Mouse (Mus musculus): ENCODE measurements around the gene Csf2ra. TPM values are rescaled to one million over a fixed set of nuclear protein-coding genes. Genes with fewer than 3 reads are reported as not detected.
"Not testable (repeated sequence)": the region's sequence is repeated elsewhere in the genome, so short reads cannot be mapped to it uniquely, and the experiment has no call there.

Gene Csf2ra
- total RNA-seq (2021), result 1 to 10 TPM; 2.0 to 2.6 TPM
- long read RNA-seq, experiment 1, partial matches to known transcripts, result 1 of 2 reads
- long read RNA-seq, experiment 1, other reads (novel, unspliced or antisense), result 1 of 2 reads
- long read RNA-seq, experiment 2, partial matches to known transcripts, result 0 of 3 reads
- long read RNA-seq, experiment 2, other reads (novel, unspliced or antisense), result 1 of 3 reads

DNA sequence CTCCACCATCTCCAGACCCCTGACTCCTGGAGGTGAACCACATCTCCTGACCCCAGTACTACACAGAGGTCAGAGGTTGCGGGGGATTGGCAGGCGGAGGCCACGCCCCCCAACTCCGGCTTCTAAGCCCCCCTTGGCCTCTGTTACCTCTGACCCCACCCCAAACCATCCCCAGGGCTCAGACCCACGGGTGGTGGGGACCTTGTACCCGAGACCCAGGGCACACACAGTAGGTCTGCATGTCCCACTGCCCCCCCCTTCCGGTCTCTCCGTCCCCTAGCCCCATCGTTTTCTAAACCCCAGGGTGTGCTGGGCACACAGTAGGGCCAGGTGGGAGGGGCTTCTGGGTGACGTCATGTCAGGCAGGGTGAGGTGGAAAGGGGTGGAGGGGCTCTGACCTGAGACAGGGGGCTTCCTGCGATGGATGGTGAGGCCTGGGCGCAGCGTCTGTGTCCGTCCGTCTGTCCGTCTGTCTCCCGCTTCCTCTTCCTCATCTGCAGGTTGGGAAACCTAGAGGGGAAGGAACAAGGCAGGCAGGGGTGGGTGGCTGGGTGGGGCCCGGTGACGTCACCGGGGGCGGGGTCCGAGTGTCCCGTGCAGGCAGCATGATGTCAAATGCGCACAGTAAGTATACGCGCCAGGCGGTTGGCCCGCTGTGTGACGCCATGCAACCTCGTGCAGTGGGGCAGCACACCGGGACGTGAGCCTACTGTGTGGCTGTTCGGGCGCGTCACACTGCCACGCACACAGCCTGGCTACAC lies at the start of gene Csf2ra:
Gene Csf2ra, minus strand, starts transcription at position 489 of the 761 bp plus-strand sequence.
- intact Hi-C loops (cut with DNase I; ENCODE audit: low total_unique reads), result no loop called here
- peak; percentile 7 for DNase-seq

DNA sequence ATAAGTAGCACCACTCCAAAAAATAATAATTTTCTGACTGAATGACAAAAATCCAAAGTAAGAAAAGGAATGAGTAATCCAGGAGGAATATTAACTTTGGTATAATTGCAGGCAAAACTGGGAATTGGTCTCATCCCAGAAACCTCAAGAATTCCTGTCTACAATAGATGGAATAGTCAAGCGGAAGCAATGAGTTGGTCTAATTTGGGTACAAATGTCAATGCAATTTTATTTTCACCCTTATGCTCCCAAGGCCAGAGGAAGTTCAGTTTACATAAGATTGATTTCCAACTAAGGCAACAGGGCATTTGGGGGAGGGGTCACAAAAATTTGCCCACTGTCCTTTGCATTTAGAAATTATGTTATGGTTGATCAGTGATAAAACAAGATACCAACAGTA lies 47.2 kb upstream of the Csf2ra start:
- no peak for DNase-seq
- intact Hi-C loops (cut with DNase I; ENCODE audit: low total_unique reads), result no loop called here

GRCm38 (mm10) chr19:61269141-61269540 lies 40.9 kb upstream of the Csf2ra start:
- DNase-seq; intact Hi-C loops (cut with DNase I; ENCODE audit: low total_unique reads): not testable (repeated sequence)

DNA sequence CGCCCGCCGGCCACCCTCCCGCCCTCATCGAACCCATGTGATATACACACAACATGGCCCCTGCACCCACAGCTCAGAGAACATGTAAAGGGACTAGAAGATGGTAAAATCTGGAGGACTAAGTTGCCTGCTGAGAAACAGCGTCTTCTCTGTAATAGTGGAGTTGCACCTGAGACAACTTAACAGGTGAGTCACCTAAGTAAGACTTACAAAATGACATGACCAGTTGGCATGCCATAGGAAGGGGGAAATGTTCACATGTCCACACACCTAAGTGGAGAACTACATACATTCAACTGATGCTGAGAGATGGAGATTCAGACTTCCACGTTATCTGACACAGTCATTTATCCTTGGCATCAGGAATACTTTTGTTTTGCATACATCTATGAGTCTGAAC lies 38.9 kb upstream of the Csf2ra start:
- DNase-seq, result no peak
- intact Hi-C loops (cut with DNase I; ENCODE audit: low total_unique reads), result no loop called here

- DNase-seq, result no peak
- intact Hi-C loops (cut with DNase I; ENCODE audit: low total_unique reads), result no loop called here
Observed at GRCm38 (mm10) chr19:61266651-61267050, 38.4 kb upstream of the Csf2ra start.

DNA sequence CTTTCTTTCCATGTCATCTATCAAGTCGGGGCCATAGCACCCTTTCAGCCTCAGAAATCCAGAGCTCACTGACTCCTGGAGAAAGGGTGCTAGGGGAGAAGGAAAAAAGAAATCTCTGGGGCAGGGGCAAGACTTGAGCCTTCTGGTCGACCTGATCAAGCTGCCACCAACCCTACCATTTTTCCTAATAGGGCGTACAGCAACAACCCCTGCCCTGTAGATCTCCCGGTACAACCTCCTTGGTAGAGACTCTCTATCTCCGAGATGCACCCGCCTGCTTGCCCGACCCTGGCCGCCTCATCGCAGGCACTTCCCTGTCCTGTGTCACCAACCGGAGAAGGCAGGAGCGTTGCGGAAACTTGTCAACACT lies 38.0 kb upstream of the Csf2ra start:
- no peak for DNase-seq
- intact Hi-C loops (cut with DNase I; ENCODE audit: low total_unique reads), result no loop called here

DNA sequence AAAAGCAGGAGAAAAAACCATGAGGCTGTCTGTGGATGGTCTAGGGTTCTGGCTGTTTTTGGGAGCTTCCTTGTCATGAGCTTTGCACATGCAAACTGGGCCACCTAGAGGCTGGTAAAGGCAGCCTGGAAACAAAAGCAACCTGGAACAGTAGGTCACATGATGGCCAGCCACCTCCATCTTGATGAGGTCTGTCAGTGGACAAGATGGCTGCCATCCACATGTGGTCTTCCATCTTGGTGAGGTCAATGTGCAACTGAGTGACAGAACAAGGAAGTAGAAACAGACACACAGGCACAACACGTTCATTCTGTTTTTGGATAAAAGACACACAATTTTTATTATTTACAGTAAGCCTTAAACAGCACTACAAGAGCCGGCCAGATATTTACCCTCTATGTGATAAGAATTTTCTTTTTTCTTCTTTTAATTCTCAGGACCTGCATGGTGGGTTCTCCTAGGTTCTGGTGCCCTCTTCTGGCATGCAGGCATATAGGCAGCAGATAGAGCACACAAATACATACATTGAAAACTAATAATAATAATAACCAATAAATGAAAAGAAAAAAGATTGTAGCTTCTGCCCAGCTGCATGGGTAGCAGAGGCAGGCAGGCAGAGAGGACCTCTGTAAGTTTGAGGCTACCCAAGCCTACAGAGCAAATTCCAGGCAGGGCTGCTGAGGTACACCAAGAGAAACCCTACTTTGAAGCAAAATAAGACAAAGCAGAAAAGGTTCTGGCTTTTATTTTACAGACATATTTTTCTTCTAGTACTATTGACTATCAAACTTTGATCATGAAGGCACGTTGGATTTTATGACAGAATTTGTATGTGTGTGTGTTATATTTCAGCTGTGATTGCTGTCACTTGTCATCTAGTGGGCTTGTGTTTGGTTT lies 37.4 kb upstream of the Csf2ra start:
- peak; percentile 41 for DNase-seq
- intact Hi-C loops (cut with DNase I; ENCODE audit: low total_unique reads), result no loop called here

DNA sequence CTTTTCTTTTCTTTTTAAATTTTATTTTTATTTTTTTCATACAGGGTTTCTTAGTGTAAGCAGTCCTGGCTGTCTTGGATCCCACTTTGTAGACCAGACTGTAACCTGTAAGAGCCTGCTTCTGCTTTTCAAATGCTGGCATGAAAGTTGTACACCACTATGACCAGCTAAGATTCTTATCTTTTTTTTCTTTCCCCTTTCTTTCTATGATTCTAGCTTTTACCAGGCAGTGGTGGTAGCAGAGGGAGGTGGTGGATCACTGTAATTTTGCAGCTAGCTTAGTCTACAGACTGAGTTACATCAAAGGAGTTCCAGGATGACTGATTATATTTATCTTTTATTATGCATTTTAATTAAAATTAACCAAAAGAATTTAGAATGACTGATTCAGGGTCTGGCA lies 36.7 kb upstream of the Csf2ra start:
- DNase-seq, result no peak
- intact Hi-C loops (cut with DNase I; ENCODE audit: low total_unique reads), result no loop called here

GRCm38 (mm10) chr19:61264227-61264626 lies 36.0 kb upstream of the Csf2ra start:
- DNase-seq, result no peak
- intact Hi-C loops (cut with DNase I; ENCODE audit: low total_unique reads), result no loop called here

DNA sequence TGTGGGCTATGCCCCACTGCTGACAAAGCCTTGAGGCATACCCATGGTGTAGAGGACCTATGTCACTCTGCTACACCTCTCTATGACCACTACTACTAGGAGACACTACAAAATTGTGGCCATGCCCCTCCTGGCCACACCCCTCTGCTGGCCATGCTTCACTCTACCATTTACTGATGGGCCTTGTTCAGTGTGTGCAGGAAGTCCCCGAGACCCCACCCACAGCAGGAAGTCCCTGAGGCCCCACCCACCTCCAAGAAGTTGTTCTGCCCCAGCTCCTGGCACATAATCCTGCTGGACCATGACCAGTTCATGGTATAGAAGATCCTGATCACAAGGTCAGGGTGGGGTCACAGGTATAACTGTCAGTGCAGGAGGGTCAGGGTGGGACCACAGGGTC lies 33.0 kb upstream of the Csf2ra start:
- intact Hi-C loops (cut with DNase I; ENCODE audit: low total_unique reads), result no loop called here
- no peak for DNase-seq

DNA sequence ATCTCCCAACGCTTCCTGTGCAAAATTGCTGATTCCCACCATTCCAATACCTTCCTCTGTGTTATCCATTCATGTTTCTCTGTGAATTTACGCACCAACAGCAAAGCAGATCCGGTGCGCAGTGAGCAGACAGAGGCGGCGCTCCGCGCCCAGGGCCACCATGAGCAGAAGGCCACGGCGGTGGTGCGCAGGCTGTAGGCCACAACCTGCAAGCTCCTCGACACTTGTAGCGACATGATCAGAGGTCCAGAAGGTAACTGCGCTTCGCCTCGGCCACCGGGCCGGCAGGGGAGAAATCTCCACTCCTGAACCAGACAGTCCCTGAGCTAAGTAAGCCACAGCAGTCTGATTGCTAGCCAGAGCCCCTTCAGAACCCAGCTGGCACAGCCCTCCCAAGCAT lies 29.5 kb upstream of the Csf2ra start:
- DNase-seq, result no peak
- intact Hi-C loops (cut with DNase I; ENCODE audit: low total_unique reads), result no loop called here

DNA sequence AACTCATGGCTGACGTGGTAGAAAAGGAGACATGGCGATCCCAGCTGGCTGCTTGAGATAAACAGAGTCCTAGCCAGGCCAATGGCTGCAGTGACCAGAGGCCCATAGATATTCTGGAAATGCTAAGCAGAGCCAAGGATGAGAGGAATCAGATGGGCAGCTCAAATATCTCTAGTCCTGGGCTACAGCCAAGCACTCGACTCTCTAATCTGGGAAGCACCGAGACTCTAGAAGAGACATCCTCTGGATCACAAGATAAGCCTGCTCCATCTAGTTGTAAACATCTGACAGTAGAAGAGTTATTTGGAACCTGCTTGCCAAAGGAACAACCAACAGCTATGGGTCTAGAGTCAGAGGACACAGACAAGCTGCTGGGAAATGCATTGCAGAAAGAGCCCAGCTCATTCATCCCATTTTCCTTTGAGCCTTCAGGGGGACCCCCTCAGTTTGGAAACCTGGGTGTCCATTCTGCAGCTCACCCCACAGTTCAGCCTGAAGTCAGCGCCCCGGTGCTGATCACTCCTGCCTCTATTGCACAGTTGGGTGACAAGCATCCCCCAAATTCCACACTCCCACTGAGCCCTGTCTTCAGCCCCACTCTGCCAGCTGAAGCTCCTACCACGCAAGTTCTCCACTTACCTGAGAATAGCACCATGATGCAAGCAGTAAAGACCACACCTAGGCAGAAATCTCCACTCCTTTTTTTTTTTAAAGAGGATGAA lies 28.1 kb upstream of the Csf2ra start:
- intact Hi-C loops (cut with DNase I; ENCODE audit: low total_unique reads), result no loop called here
- no peak for DNase-seq

GRCm38 (mm10) chr19:61247334-61247733 lies 19.1 kb upstream of the Csf2ra start:
- DNase-seq; intact Hi-C loops (cut with DNase I; ENCODE audit: low total_unique reads): not testable (repeated sequence)

- intact Hi-C loops (cut with DNase I; ENCODE audit: low total_unique reads), result no loop called here
Observed at GRCm38 (mm10) chr19:61244721-61245436, 16.6 kb upstream of the Csf2ra start.

GRCm38 (mm10) chr19:61237967-61238366 lies 9.7 kb upstream of the Csf2ra start:
- intact Hi-C loops (cut with DNase I; ENCODE audit: low total_unique reads), result no loop called here
- no peak for DNase-seq

More at GRCm38 (mm10) chr19:61244721-61245436, 16.6 kb upstream of the Csf2ra start:
- no peak for DNase-seq

DNA sequence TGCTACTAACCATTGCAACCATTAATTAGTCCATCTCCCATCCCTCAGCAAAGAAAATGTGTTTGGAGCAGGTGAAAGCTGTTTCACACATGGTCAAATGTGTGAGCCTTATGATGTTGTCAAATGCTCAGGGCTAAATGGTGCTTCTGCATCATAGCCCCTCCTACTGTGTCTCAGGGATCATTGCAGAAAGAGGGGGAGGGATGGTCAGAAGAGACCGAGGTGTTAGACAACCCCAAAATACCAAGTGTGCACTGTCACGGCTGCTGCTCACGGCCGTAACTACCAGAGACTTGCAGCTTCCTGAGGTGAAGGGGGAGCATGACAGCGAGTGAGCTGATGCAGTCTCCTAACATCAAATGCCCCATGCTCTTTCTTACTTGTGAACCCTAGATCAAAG lies 6.3 kb upstream of the Csf2ra start:
- no peak for DNase-seq
- intact Hi-C loops (cut with DNase I; ENCODE audit: low total_unique reads), result no loop called here

DNA sequence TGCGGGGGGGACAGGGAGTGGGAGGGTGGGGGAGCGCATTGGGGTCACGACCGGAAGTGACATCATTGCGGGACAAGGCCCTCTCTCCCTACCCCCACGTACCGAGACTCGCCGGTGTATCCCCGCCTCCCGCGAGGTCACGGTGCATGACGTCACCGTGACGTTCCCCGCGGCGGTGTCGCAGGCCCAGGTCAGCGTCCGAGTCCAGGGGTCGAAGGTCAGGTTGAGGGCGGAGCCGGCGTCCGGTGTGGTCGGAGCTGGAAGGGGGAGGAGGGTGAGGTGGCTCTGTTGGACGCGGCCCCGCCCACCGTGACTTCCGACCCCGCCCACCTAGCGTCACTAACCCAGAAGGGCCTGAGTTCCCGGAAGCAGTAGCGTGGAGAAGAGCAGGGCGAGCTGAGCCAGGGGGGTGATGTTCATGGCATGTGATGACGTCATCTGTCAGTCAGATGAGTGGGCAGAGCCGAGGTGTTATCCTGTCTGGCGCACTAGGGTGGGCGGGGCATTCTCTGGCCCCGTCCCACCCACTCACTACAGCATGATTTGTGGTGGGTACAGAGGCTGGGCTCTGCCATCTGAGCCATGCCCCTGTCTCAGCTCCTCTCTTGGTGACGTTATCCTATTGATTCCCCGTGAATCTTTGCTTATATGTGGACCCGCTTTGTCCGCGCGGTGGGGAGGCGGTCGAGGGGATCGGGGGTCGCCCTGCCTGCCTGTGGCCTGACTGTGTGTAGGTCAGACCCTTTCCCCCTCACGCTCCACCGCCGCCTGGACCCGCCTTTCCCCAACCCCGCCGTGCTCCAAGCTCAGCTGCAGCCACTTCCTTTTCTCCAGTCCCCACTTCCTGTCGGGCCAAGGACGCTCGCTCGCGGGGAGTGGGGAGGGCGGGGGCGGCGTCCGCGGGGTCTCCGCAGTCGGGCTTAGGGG lies 1.0 kb downstream of the Csf2ra start:
- peak; percentile 72 for DNase-seq
- intact Hi-C loops (cut with DNase I; ENCODE audit: low total_unique reads), result no loop called here

GRCm38 (mm10) chr19:61226401-61226927 lies 1.8 kb downstream of the Csf2ra start:
- intact Hi-C loops (cut with DNase I; ENCODE audit: low total_unique reads), result no loop called here
- DNase-seq, result peak; percentile 57

Data from gastrocnemius, postnatal 14 days (tissue).